Mouse (Mus musculus) limb, embryonic 14.5 days (tissue): Measurements from ENCODE around the gene Nup160. TPM values are rescaled to one million over a fixed set of nuclear protein-coding genes. Genes with fewer than 3 reads are reported as not detected.

Experiments
- ATAC-seq: fragments of 200-750 bp; cut with Nextera tagmentation; 2 replicates; pipeline ENCODE4 v1.8.0; 2017; ENCODE audit warnings: low read depth, moderate number of reproducible peaks, moderate TSS enrichment; ENCODE audit not compliant: low FRiP score
- DNase-seq: peaks from one replicate; pipeline ENCODE4 v3.0.0-alpha.2; 2015; ENCODE audit warnings: low spot score
- H3K27ac ChIP-seq: fragments of 300-500 bp; sonication (generic); replicated peaks from 2 replicates; pipeline ENCODE4 v1.5.1; 2014; ENCODE audit warnings: low read depth, mild to moderate bottlenecking, low read length, moderate library complexity, mixed read lengths
- H3K27me3 ChIP-seq: fragments of 300-500 bp; sonication (generic); 2 replicates; pipeline ENCODE4 v1.6.1; 2014; ENCODE audit warnings: low read length, mixed read lengths; ENCODE audit not compliant: control insufficient read depth, insufficient read depth
- H3K36me3 ChIP-seq: fragments of 300-500 bp; sonication (generic); 2 replicates; pipeline ENCODE4 v1.6.1; 2014; ENCODE audit warnings: mild to moderate bottlenecking, low read length, moderate library complexity, mixed read lengths; ENCODE audit not compliant: control insufficient read depth, insufficient read depth
- H3K4me1 ChIP-seq: fragments of 300-500 bp; sonication (generic); 2 replicates; pipeline ENCODE4 v1.6.1; 2014; ENCODE audit warnings: antibody characterized with exemption, low read length, mixed read lengths; ENCODE audit not compliant: control insufficient read depth, insufficient read depth
- H3K4me2 ChIP-seq: fragments of 300-500 bp; sonication (generic); replicated peaks from 2 replicates; pipeline ENCODE4 v1.6.1; 2014; ENCODE audit warnings: low read depth, mild to moderate bottlenecking, low read length, moderate library complexity; ENCODE audit not compliant: severe bottlenecking
- H3K4me3 ChIP-seq: fragments of 300-500 bp; sonication (generic); replicated peaks from 2 replicates; pipeline ENCODE4 v1.5.1; 2014; ENCODE audit warnings: low read length
- H3K9ac ChIP-seq: fragments of 300-500 bp; sonication (generic); 2 replicates; pipeline ENCODE4 v1.6.1; 2014; ENCODE audit warnings: mild to moderate bottlenecking, low read depth, low read length, moderate library complexity; ENCODE audit not compliant: severe bottlenecking
- H3K9me3 ChIP-seq: fragments of 300-500 bp; sonication (generic); 2 replicates; pipeline ENCODE4 v1.6.1; 2016; ENCODE audit warnings: low read length; ENCODE audit not compliant: control insufficient read depth
- POLR2A ChIP-seq: fragments of 200-500 bp; IDR thresholded peaks from 2 replicates; pipeline ENCODE4 v1.8.0; 2012; ENCODE audit warnings: inconsistent platforms, mild to moderate bottlenecking, moderate library complexity, borderline replicate concordance; ENCODE audit not compliant: insufficient read depth, insufficient read length; ENCODE audit errors: extremely low read depth
- WGBS: fragments of 180-500 bp; shearing (Covaris S2); extraction: QIAGEN DNeasy Blood & Tissue Kit; methylation state at CpG from one replicate; pipeline ENCODE4 v1.1.7; 2014; 5-methylcytosine and 5-hydroxymethylcytosine counted together
- polyA plus RNA-seq, 2 experiments: library from polyadenylated mRNA; depleted of rRNA in 1 of 2; stranded (reverse) in 1 of 2; unstranded in 1 of 2; fragments of >200 nt; fragmentation: Nextera tagmentation in 1 of 2; extraction: Ambion mirVana in 1 of 2; gene quantifications; 2 replicates each; pipeline versions ENCODE4 v1.2.1 to v1.2.3; 2012 to 2014

Nup160 gene
- polyA plus RNA-seq, 2 experiments: 29.9 to 42.0 TPM

DNA sequence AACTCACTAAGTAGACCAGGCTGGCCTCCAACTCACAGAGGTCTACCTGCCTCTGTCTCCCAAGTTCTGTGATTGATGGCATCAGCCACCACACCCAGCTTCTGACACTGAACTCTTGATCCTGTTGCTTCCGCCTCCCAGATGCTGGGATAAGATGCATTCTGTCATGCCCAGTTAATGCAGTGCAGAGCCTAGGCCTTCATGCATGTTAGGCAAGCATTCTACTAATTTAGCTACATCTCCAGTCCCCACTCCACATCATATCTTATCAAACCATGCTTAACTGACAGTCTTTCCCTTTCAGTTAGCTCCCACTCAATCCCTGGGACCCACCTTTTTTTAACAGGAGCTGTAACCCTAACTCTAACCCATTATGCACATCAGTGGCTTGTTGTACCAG is 16.1 kb upstream of the Nup160 start:
- Histone ChIP-seq H3K4me2 (no peak overlapping the region), H3K27ac (no peak overlapping the region), H3K9ac (no peak overlapping the region), H3K4me1 (no peaks in the 10 kb centered on the region), H3K27me3 (no peaks in the 10 kb centered on the region), H3K9me3 (no peaks in the 10 kb centered on the region), H3K36me3 (no peaks in the 10 kb centered on the region), H3K4me3 (no peak overlapping the region)
- TF ChIP-seq POLR2A: no peak
- DNase-seq (no peak), ATAC-seq (no peak)
- 86% methylated on average over 1 of the region's 1 CpGs for WGBS

DNA sequence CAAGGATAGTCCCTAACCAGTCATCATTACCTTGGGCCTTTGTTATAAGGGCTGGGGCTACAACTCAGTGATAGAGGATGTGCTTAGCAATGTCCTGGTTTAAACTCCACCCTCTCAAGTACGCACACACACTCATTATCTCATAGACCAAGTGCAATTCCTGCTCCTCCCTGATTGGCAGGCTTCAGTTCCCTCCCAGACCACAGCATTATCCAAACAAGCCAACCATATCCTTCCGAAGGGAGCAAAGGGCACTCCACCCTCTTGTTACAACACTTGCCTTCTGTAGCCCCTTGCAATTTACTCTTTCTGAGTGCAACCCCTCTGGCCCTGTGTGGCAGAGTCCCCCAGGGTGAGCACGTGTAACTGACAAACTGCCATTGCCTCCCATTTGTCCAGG is 15.6 kb upstream of the Nup160 start:
- ATAC-seq: no peak
- no peaks in the 10 kb centered on the region for H3K27me3 ChIP-seq
- no peak overlapping the region for H3K27ac ChIP-seq
- H3K4me3 ChIP-seq: no peak overlapping the region
- no peak overlapping the region for H3K4me2 ChIP-seq
- no peaks in the 10 kb centered on the region for H3K4me1 ChIP-seq
- WGBS: 40% methylated on average over 3 of the region's 3 CpGs
- DNase-seq: no peak
- no peaks in the 10 kb centered on the region for H3K9me3 ChIP-seq
- H3K9ac ChIP-seq: no peak overlapping the region
- TF ChIP-seq POLR2A: no peak
- H3K36me3 ChIP-seq: no peaks in the 10 kb centered on the region

DNA sequence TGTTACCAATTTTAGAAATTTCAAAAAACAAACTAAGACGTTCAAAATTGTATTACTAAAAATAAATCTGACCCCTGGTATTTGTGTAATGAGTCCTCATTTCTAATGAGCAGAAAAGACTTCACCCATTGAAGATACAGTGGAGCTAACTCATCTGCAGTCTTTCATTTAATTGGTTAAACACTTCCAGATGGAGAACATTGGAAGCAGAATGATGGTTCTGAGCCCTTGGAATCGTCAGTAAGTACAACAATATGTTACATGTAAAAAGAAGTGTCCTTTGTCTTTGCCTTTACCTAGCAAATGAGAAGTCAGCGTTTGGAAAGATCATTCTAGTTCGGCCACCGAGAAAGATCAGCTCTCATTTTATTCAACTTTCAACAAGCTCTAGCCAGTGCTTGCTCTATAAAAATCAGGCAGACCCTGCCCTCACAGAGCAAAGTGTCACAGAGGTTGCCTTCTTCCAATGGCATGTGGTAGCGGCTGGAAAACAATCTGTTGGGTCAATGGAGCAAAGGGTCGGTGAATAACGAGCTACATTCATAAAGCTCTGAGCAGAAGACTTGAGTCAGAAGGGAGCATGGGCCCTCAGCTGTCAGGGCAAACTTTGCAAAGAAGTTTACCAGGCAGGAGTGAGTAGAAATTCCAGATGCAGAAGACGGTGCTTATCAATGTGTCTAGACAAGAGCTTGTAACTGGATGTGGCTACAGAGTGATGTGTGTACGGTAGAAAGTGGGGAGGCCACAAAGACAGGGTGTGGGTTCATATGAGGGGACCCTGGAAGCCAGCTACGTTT is 10.2 kb upstream of the Nup160 start:
- DNase-seq: peak; percentile 13
- Histone ChIP-seq H3K9me3 (0 out of 2 replicates have a peak, but pooled peaks cover 4% of the 10 kb centered on the region), H3K27ac (0 out of 2 replicates have a peak overlapping the region, but pooled peaks have one; percentile 26), H3K4me2 (peak overlapping the region; percentile 43), H3K36me3 (no peaks in the 10 kb centered on the region), H3K4me3 (peak overlapping the region; percentile 15; the same call in 1 of the 2 replicates), H3K27me3 (no peaks in the 10 kb centered on the region), H3K4me1 (peaks cover 17% of the 10 kb centered on the region), H3K9ac (no peak overlapping the region)
- WGBS: 20% methylated on average over 11 of the region's 11 CpGs
- TF ChIP-seq POLR2A: no peak
- peak; percentile 39; the same call in 1 of the 2 replicates for ATAC-seq

DNA sequence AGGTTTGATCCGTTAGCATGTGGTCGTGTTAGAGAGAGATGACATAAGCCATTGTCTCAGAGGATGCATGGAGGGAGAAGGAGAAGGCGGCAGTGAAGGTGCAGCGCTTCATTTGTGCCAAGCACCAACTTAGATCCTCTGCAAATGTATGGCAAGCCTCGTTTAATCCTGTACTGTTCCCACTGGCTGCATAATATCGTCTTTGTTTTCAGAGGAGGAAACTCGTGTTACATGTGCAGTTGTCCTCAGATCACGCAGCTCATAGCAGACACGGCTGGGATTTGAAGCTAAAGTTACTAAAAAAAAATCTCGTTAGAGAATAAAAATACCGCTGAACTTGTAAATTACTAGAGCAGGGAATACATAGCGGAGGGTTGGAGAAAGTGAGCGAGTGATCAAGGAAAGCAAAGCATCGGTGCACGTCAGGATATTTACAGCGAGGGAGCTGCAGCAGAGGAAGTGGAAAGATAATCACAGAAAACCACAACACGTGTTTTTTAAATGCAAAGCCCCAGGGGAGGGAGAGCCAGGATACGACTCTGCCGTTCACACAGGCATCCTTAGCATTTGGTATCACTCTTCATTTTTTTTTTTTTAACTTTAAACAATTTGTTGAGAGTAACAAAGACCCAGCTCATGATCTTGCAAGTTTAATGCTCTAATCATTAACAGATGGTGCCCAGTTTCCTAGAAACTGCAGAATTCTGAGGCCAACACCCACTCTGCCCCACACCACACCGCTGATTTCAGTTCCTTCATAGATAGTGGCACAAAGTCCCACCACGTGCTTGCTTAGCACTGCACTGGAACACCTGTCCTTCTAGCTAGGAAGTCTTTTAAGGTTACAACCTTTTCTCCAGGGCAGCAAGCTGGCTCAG is 9.4 kb upstream of the Nup160 start:
- ATAC-seq (peak; percentile 66), DNase-seq (peak; percentile 44)
- Histone ChIP-seq H3K27me3 (no peaks in the 10 kb centered on the region), H3K36me3 (no peaks in the 10 kb centered on the region), H3K9ac (no peak overlapping the region), H3K4me2 (peak overlapping the region; percentile 43), H3K9me3 (0 out of 2 replicates have a peak, but pooled peaks cover 4% of the 10 kb centered on the region), H3K27ac (0 out of 2 replicates have a peak overlapping the region, but pooled peaks have one; percentile 26), H3K4me3 (peak overlapping the region; percentile 15), H3K4me1 (peaks cover 17% of the 10 kb centered on the region)
- 11% methylated on average over 21 of the region's 21 CpGs for WGBS
- TF ChIP-seq POLR2A: no peak

DNA sequence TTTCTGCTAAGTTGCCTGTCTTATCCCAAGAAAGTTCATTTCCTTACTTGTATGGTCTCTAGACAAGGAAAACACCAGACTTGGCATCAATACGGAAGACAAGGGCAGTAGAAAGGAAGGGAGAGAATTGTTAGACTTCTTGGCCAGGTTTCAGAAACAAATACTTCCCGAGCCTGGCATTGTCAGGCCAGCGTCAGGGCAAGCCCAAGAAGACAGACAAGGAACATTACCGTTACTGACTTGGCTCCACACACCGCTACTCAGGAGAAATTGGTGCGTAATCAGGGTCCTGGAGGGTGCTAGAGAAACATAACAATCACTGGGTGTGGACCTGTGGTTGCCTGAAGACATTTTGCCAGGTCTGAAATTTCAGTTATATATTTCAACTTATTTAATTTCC is 6.7 kb upstream of the Nup160 start:
- H3K27me3 ChIP-seq: no peaks in the 10 kb centered on the region
- H3K4me3 ChIP-seq: no peak overlapping the region
- no peak for ATAC-seq
- 94% methylated on average over 6 of the region's 6 CpGs for WGBS
- no peak for DNase-seq
- H3K4me1 ChIP-seq: peaks cover 17% of the 10 kb centered on the region
- H3K9me3 ChIP-seq: 0 out of 2 replicates have a peak, but pooled peaks cover 4% of the 10 kb centered on the region
- H3K27ac ChIP-seq: no peak overlapping the region
- H3K4me2 ChIP-seq: no peak overlapping the region
- H3K9ac ChIP-seq: no peak overlapping the region
- H3K36me3 ChIP-seq: no peaks in the 10 kb centered on the region
- TF ChIP-seq POLR2A: no peak
